Mouse (Mus musculus) right cerebral cortex, postnatal 4 days (tissue): Measurements from ENCODE around the gene Tmem30a.

Source experiments
- DNase-seq: peaks from one replicate; pipeline ENCODE4 v3.0.0-alpha.2; 2022

Gene Tmem30a

DNA sequence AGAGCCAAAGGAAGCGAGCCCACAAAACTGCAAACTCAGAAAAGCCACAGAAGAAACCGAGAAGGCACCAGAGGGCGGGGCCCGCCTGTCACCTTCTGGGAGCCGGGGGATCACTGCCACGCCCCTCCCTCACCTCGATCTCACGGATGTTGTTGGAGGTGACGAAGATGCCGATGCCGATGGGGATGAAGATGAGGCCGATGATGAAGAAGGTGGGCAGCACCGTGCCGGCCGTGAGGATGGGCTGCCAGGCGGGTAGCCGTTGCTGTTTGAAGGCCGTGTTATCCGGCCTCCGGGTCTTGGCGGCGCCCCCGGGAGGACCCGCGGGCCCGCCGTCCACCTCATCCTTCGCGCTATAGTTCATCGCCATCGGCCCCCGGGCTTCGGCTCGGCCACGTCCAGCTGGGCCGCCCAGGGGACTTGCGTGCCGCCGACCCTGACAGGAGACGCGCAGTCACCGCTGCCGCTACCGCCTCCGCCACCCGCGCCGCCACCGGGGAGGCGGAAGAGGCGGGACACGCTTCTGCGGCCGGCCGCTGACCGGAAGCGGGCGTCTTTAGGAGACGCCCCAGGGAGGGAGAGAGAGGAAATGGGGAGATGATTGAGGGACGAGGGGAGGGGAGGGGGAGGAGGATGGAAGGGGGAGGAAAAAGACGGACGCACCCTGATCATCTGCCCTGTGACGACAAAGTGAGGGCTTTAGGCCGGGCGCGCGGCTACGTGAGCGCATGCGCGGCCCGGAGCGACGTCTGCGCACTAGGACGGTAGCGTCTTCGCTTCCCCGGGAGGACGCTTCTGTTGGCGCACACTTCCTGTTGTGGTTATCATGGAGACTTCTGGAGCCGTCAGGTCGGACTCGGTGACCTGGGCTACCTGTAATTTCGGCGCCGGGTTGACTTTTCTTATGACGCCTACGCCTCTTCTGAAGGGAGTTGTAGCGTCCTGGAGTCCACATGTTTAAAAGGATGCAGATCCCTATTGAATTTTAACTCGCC, at the start of gene Tmem30a:
TSS of gene Tmem30a (minus strand) at position 667 of the 995 bp plus-strand sequence.
- peak; percentile 91 for DNase-seq

DNA sequence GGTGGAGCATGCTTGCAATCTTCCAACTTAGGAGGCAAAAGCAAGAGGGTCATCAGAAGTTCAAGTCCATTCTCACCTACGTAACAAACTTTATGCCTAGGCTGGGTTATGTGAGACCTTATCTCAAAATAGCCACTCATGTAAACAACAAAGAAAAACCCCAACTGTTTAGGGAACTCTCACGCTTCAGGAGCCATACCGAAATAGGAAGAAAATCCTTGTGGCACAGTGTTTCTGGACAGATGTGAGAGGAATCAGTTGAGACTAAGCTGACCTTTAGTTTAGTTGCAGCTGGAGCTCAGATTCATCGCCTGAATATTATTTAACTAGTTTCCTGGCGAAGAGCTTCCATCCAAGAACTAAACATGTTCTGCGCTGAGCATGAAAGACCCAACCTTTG, 49.3 kb upstream of the Tmem30a start:
- DNase-seq: no peak

DNA sequence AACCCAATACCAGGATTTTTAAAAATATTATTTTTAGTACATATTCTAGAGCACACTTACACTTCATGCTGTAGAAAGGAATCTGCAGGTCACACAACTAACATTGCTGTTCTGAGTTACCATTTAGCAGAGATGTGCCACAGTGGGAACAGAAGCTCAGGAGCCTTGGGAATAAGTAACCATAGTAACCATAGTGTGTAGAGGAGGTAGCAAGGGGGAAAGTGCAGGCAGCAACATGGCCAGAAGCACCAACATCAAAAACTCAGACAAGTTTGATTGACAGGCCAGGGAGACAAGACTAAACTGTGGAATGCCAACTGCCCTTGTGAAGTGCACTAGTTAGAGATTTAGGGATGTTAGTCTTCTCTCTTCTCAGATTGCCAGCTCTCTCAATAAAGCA, 48.7 kb upstream of the Tmem30a start:
- DNase-seq: no peak

DNA sequence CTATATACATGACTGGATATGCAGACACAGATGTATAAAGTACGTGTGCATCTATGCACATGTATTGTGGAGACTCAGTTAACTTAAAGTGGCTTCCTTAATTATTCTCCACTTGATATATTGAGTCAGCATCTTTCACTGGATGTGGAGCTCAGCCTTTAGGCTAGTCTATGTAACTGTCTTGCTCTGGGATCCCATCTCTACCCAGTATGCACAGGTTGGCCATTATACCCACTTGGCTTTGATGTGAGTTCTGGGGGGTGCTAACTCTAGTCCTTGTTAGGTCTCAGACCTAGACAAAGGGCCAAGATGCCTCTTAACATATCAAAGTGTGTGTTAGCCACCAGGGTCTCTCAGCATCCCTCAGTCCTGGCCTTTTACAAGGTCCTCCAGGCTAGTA, 38.0 kb upstream of the Tmem30a start:
- no peak for DNase-seq

DNA sequence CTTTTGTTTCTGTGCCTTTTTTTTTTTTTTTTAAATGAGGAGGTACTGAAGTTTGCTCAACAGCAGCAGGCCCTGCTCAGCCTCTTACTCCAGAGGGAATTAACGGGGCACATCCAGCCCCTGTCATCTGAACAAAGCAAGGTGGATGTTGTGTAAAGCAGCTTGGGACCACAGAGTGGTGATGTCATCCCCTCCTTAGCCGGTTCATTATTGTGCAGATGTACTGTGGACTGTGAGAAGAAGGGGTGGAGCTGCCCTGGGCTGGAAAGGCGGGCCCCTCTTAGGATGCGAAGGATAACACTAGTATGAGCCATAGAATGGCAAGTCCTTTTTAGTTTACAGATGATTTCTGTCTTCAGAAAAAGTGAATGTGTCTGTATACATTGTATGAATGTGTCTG, 37.6 kb upstream of the Tmem30a start:
- DNase-seq: no peak

DNA sequence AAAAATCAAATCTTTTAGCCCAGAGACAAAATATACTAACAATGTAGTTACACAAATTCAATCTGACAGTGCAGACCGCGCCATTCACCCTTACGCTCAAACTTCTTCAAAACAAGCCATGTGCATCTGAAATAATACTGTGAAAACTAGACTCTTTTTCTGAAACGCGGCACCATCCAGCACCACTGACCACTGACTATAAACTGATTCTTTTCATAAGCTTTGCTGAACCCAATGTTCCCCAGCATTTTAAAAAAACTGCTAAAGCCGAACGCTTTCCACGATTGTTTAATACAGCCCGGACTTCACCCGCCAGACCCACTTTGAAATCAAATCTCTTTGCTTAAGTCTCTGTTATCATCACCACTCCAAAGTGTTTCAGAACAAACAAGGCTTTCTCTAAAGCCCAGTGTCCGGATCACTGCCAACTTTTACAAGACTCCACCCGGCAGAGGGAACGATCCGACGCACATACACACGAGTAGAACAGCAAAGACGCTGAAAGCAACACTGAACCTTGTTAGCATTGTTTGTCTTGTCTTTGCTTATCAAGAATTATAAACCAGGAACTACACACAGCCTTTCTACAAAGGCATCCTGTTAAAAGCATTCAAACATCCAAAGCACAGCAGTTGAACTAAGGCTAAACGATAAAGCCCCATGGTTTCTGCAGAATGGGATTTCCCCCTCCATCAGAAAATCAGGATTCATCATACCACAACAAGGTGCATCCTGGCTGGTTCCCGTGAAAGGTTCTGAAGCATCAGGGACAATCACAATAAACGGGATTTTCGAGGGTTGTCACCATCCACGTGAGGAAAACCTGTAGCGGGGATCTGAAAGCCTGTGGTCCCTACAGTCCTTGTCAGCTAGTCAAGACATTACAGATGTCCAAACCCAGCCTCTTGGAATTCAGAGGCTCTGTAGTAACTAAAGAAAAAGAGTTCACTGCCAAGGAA, 36.8 kb upstream of the Tmem30a start:
- no peak for DNase-seq

DNA sequence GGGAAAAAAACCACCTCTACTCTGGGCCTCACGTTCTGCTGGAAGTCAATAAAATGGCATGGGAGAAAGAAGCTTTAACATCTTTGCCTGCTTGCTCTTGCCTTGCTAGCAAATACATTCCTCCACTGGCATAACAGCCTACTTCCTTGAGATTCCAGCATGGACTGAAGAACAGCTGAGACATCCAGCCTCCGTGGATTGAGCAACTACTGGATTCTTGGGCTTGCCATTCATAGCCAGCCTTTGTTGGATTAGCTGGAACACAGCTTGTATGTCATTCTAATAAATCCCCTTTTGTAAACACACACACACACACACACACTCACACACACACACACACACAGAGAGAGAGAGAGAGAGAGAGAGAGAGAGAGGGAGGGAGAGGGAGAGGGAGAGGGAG, 33.8 kb upstream of the Tmem30a start:
- DNase-seq: no peak

DNA sequence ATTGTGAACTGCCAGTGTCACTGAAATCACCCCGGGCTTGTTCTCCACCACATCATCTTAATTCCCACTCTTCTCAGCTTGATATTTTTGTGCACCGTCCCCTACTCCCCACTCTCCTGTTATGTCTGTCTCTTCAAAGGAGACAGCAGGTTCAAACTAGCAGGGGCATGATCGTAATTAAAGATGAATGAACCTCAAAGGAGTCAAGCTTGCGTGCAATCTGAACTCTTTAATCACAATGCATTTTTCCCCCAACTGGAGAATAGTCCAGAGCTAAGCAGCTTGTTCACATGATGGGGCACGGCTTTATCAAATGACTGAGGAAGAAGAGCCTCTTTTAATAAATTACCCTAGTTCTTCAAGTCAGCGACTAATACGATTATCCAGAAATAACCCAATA, 32.2 kb upstream of the Tmem30a start:
- DNase-seq: no peak

DNA sequence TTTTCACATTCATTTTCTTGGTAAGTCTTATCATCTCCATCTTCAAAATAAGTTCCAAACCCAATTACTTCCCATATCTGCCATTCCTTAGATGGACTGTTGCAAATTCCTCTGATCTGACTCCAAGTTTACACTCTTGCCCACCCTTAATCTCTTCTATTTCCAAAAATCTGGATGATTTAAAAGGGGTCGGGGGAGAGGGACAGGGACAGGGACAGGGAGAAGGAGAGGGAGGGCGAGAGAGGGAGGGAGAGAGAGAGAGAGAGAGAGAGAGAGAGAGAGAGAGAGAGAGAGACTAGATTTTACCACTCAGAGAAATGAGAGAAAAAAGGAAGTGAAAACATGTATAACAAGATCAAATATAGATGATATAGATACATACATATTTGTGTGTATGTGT, 30.5 kb upstream of the Tmem30a start:
- no peak for DNase-seq

DNA sequence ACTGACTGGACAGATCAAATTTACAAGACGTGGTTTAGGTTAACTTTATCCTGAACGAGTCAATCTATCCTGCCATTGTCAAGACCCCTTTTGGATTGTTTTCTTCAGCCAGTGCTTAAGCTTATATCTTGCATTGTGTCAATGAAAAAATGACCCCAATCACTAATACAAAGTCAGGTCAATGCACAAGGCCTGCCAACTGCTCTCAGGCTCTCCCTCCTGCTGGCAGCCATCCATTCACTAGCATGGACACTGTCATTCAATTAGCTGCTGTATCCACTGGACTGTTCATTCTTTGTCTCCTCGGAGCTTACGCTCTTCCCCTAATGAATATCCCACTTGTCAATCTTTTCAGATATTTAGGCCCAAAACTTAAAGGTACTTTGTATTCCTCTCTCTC, 30.1 kb upstream of the Tmem30a start:
- no peak for DNase-seq

DNA sequence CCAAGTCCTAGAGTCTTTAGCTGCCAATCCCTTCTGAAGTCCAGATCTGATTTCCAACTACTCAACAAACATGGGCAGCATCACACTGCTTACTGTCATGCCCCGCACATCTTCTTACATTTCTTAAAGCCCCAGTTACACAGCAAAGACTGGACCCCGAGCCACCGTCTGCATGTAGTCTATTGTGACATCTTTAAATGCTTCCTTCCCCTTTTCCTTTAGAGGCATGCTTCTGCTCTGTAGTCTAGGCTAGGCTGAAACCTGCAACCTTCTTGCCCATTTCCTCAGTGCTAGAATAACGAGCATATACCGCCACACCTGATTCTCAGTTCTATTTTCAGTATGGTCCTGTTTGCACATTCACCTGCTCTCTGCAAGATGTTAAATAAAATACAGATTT, 23.2 kb upstream of the Tmem30a start:
- no peak for DNase-seq

DNA sequence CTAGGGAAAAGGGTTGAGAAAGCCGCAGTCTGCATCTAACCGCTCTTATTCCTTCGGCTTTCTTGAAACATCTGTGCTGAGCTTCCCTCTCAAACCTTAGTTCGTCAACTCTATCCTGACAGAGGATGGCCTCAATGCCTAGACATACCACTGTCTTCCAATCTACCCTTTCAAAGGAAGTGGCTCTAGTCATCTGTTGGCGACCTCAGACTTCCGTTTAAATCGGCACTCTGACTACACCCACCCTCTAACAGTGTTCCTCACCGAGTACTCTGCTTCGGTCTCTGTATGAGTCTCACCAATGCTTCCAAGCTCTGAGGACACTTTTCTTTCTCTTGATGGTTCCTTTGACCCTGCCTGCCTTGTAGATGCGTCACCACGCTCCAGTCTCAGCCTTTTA, 22.7 kb upstream of the Tmem30a start:
- DNase-seq: no peak

DNA sequence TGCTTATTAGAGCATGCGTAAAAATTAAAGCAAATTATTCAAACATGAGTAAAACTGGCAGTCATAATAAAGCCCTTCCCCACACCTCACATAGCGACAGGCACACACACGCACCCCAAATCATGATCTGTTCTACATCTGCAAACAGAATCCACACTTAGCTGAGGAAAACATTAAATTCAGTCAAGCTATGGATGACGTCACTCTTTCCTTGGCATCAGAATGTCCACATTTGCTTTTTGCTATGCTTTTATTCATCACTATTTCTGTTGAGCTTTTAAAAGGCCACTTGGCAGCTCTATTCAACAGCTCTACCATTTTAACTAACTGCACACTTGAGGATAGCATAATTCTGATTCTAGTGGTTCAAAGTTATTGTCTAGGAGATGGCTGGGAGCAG, 21.3 kb upstream of the Tmem30a start:
- DNase-seq: no peak

DNA sequence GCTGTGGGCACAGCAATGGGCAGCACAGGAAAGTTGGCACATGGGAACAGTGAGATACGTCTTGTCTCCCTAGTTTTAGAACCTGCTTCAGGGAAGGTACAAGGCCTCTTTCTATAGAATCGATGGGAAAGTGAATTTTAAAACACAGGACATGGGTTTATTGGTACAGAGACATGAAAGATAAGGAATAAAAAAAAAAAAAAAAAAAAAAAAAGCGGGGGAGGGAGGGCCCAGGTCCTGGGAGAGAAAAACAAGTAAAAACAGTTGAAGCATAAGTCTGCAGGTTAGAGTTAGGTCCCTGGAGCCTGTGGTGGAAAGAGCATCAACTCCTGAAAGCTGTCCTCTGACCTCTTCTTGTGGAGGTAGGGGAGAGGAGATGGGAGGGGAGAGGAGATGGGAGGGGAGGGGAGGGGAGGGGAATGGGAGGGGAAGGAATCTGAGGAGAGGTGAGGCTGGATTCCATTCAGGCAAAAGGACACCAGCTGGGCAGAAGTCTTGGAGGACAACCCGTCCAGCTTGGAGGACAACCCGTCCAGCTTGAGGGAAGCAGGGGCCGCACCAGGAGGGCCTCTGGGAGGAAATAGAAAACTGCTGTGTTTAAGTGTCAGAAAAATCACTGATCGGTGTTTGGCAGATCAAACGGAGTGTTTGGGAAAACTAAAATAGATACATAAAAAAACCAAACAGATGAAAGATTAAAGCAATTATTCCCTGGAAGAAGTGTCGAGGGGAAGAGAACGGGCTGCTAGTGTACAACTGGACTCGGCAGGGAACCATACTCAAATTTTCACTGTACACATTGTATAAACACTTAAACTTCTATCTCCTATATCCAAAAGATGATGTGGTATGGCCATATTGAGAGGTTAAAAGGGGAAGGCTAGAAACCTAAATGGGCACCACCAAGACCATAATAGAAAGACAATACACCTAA, 17.9 kb upstream of the Tmem30a start:
- no peak for DNase-seq

DNA sequence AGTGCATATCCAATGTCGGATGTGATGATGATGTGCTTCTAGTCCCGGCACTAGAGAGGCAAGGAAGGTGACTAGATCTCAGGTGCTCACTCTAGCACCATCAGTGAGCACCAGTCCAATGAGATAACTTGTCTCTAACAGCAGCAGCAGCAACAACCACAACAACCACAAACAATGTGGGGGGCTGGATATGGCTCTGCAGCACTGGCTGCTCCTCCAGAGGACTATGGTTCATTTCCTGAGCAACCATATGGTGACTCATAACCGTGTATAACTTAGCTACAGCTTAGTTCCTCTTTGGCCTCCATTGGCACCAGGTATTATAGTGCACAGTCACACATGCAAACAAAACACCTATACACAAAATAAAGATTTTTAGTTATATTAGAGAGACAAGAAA, 17.2 kb upstream of the Tmem30a start:
- DNase-seq: no peak

DNA sequence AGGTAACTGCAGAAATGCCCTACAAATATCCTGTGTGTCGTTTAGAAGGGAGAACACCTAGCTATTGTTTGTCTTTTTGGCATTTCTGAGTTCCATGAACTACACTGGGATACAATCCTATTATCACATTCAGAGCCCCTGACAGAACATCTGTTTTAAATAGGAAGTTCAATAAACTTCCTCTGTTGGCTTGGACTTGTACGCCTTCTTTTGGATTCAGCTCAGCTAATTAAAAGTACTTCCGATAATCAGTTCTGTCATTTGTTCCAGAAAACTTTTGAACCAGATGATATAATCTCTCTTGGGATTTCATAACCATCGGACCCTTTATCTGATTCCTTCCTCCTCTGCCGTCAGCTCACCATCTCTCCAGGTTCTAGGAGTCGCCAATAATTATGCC, 16.1 kb upstream of the Tmem30a start:
- DNase-seq: no peak

DNA sequence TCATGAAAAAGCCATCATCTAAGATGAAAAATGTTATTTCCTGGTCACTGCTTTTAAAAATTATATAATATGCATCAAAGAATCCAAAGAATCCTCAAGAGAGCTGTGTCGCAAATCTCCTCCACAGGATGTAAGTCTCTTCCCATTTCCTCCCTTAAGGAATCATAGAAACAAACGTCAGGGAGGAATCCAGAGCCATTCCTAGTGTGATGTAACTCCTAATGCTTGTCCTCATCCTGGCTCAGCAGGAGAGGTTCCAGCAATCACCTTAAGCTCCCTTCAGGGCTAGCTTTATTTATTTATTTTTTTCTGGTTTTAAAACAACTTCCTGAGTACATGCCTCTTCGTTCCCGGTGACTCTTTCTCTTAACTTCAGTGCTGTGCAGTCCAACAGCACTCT, 13.9 kb upstream of the Tmem30a start:
- DNase-seq: no peak

DNA sequence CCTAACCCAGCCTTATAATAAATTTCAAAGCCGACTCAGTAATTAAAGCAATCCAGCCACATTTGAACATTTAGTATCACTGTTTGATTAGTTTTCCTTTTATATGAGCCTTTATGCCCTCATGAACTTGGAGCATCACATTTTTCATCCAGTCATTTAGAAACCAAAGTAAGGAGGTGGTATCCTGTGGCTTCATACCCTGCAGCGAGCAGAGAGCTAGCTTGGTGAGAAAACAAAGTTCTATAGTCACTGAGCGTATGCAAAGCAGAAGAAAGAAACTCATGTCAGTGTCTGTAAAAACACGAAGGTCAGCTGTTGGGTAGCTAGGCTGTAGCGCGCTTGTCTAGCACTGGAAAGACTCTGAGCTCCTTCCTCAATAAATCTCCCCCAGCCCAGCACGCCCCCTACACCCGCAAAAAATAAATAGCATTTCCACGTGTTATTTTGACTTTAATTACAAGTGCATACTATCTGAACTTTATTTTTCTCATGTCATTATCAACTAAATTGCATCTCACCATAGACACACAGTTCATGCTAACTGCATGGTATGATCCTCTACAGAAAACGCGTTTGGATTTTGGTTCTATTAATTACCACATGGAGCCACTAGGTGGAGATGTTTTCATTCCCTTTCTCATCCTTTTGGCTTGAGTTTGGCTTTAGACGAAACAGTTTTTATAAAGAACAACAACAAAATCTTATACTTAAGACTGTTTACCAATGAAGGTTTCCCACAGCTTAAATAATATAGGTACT, 13.2 kb upstream of the Tmem30a start:
- DNase-seq: no peak

DNA sequence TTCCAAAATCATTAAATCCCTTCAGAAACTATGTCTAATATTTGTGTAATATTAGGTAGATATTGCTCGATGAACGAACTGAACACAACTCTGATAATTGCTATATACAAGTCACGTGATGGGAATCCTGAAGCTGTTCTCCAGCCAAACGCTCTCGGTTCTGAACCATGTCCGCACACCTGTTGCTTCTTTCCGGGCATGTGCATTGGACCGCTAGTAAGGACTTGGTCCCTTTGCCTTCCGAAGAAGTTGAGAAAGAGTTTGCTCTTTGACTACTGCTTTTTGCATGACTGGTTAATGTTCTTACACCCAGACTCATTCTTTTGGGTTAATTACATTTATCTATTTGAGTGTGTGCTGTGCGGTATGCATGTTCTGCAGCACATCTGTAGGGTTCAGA, 12.1 kb upstream of the Tmem30a start:
- DNase-seq: no peak

DNA sequence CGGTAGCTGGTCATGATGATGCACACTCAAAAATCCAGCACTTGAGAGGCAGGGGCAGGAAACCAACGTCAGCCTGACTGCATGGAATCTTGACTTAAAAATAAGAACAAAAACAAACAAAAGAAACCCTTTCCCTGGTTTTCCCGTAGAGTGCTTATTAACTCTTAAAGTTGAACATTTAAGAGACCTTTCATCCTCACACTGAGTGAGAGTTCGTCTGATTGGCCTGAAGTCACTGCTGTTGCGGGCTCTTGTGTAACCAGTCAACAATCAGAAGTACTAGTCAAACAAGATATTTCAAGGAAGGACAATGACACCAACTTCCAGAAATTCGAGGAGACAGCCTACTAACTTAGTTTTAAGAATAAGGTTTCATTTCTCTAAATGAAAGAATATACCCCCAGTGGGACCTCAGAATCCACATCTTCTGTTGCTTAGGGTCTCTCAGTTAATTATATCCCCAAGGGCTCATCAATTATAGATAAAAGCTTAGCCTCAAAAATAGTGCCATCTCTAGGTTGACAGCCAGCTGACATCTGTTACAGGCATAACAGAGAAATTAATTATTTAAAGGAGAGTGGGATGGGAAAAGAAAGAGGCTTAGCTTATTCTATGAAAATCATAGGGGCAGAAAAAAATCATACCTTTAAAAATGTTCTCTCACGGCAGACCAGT, 3.3 kb upstream of the Tmem30a start:
- DNase-seq: no peak

DNA sequence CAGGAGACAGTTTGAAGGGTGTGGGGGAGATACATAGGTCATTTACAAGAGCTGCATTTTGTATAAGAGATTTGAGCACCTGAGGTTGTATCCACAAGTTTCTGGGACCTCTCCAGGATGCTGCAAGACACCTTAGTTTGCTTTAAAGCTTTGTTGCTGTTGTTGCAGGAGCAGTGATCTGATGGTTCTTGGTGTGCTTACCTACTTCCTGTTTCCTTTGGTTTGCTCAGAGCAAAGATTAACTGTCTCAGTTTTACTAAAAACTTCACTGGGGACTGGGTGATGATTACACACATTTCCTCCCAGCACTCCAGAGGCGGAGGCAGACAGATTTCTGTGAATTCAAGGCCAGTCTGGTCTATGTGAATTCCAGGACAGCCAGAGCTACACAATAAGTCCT, 1.8 kb upstream of the Tmem30a start:
- no peak for DNase-seq
